Mouse (Mus musculus) bone marrow, adult 2 months (tissue): Measurements from ENCODE around the gene H2-Ke6. TPM values are rescaled to one million over a fixed set of nuclear protein-coding genes. Genes with fewer than 3 reads are reported as not detected.

Experiments used
- H3K27ac ChIP-seq: fragments of 200-500 bp; 2 replicates; pipeline ENCODE4 v1.5.1; 2012; ENCODE audit warnings: low read depth, mild to moderate bottlenecking, control low read depth, inconsistent platforms, low read length; ENCODE audit not compliant: control insufficient read depth, poor library complexity, insufficient read depth
- H3K4me1 ChIP-seq: fragments of 200-500 bp; 2 replicates; pipeline ENCODE4 v1.6.1; 2011; ENCODE audit warnings: low read length; ENCODE audit not compliant: control insufficient read depth, insufficient read depth
- H3K4me3 ChIP-seq: fragments of 200-500 bp; replicated peaks from 2 replicates; pipeline ENCODE3; 2011; ENCODE audit warnings: mild to moderate bottlenecking, low read depth, low read length, control low read depth; ENCODE audit not compliant: control insufficient read depth
- CTCF ChIP-seq: fragments of 200-500 bp; IDR thresholded peaks from 2 replicates; pipeline ENCODE4 v1.5.1; 2011; ENCODE audit warnings: low read length, control low read depth; ENCODE audit not compliant: control insufficient read depth, insufficient read depth
- POLR2A ChIP-seq: fragments of 200-500 bp; IDR thresholded peaks from 2 replicates; pipeline ENCODE4 v1.6.1; 2011; ENCODE audit warnings: low read depth, mild to moderate bottlenecking, control low read depth, low read length, borderline replicate concordance; ENCODE audit not compliant: control insufficient read depth
- WGBS: fragments of 180-500 bp; shearing (Covaris S2); methylation state at CpG from one replicate; pipeline ENCODE4 v1.1.7; 2018; 5-methylcytosine and 5-hydroxymethylcytosine counted together
- polyA plus RNA-seq: library from polyadenylated mRNA; stranded (reverse); fragments of >200 nt; gene quantifications from 2 replicates; pipeline ENCODE4 v1.2.4, GENCODE M21; 2011; ENCODE audit warnings: low replicate concordance; ENCODE audit not compliant: missing spikeins, insufficient read depth, insufficient read length

Gene H2-Ke6
- polyA plus RNA-seq, 1 experiment = 165 TPM

DNA sequence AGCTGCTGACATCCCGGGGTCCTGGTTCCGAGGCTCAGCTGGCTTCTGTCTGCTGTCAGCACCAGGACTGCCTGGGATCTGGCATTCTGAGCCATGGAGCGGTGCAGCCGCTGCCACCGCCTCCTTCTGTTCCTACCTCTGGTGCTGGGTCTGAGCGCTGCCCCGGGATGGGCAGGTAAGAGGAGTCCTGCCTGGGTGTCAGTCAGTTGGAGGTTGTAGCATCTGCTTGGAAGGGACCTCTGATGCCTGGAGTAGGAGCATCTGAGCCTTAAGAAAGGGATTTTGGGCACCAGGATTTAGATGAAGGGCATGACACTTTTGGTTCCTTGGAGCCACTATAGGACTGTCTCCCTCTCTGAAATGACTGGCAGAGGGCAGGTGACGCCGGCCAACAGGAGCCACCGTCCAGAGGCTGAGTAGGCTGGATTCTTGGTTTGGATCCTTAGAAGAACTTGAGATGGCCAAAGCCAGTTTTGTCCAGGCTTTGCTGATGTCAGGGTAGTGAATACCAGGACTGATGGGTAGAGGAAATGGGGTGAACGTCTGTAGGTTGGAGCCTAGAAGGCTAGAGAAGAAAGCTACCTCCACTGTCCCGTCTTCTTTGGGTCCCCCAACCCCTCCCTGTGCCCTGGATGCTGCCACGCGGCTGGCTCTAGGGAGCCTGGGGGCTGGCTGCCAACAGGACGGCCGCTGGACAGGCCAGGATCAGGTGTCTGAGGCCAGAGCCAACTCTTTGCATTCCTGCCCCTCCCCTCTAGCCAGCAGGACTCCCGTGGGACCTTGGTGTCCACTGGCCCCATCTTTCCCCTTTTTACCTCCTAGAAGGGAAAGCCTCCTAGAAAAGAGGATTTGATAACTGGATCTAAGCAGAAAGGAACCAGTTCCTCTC lies 11.9 kb upstream of the H2-Ke6 start:
- WGBS = 28% methylated on average over 17 of the region's 17 CpGs
- no peak overlapping the region for H3K27ac ChIP-seq
- TF ChIP-seq CTCF = no peak
- TF ChIP-seq POLR2A = no peak
- H3K4me1 ChIP-seq = no peaks in the 10 kb centered on the region
- H3K4me3 ChIP-seq = no peak overlapping the region

DNA sequence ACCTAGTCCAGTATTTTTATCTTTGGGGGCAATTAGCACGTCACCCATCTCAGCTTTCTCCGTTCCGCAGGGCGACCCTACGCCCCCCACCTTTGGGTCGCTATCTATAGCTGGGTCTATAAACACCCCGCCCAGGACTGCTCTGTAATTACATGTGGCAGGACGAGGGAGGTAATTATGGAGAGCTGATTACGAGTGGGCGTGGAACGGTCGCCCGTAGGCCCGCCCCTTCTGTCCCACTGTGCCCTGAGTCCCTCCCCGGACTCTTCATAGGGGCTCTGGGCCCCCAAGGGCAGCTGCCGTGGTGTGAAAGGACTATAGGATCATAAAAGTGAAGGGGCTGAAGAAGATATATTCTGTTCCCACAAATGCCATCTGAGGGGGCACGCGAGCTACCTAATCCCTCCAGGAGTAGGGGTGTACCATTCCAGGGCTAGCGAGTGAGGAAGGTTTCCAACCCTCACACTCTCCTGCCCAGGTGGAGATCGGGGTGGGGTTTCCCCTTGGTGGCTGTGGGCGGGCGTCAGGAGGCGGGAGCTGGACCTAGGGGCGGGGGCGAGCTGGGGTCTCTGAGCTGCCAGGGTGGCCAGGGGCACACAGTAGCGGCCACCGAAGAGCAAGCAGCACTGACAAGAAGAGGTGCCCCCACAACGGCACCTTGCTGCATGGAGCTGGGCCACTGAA lies 11.2 kb upstream of the H2-Ke6 start, which contains the start of gene Col11a2:
Gene Col11a2 (plus strand): TSS at position 560 of the 684 bp plus-strand sequence.
- 15% methylated on average over 28 of the region's 28 CpGs for WGBS
- Histone ChIP-seq H3K27ac (no peak within 1 kb of the TSS), H3K4me1 (no peaks in the 10 kb centered on the region), H3K4me3 (no peak within 1 kb of the TSS)
- TF ChIP-seq CTCF (no peak), POLR2A (no peak)

DNA sequence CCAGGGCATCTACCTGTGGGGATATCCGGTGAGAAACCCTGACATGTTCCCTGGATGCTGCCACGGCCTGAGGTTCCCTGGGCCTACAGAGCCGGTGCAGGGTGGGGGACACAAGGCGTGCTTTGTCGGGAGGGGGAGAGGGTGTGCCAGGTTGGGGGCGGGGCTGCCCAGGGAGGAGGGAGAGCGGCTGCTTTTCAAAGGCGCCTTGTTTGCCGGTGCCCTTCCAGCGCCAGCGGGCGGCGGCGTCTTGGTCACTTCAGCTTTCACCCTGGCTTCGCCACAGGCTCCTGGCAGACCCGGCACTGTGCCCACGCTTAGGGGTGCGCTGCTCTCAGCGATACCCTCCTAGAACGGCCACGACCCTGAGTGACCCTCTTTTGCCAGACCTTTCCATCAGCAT lies 10.6 kb upstream of the H2-Ke6 start:
- Histone ChIP-seq H3K27ac (no peak overlapping the region), H3K4me3 (no peak overlapping the region), H3K4me1 (no peaks in the 10 kb centered on the region)
- WGBS = 36% methylated on average over 20 of the region's 21 CpGs
- TF ChIP-seq POLR2A (no peak), CTCF (no peak)

DNA sequence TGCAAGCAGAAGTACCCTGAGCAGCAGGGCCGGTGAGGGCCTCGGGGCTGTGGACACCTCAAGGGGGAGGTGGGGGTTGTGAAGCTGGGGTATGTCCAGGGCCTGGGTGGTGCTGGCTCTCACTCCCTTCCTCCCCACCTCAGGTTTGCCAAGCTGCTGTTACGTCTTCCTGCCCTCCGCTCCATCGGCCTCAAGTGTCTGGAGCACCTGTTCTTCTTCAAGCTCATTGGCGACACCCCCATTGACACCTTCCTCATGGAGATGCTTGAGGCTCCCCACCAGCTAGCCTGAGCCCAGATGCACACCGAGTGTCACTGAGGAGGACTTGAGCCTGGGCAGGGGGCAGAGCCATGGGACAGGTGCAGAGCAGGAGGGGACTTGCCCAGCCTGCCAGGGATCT lies 9.4 kb upstream of the H2-Ke6 start:
- 90% methylated on average over 7 of the region's 7 CpGs for WGBS
- TF ChIP-seq CTCF (no peak), POLR2A (no peak)

GRCm38 (mm10) chr17:34036647-34037046 lies 8.8 kb upstream of the H2-Ke6 start:
- WGBS = 85% methylated on average over 10 of the region's 10 CpGs
- TF ChIP-seq POLR2A = peak; percentile 35; the same call in 1 of the 2 replicates
- TF ChIP-seq CTCF = 0 out of 2 replicates have a peak, but pooled peaks have one; percentile 0
- H3K27ac ChIP-seq = no peak overlapping the region; the same call in 1 of the 2 replicates
- peaks cover 2% of the 10 kb centered on the region; the same call in 1 of the 2 replicates for H3K4me1 ChIP-seq
- H3K4me3 ChIP-seq = no peak overlapping the region

More for the DNA sequence above, 9.4 kb upstream of the H2-Ke6 start:
- Histone ChIP-seq H3K4me1 (peaks cover 2% of the 10 kb centered on the region; the same call in 1 of the 2 replicates), H3K4me3 (no peak overlapping the region), H3K27ac (no peak overlapping the region)

DNA sequence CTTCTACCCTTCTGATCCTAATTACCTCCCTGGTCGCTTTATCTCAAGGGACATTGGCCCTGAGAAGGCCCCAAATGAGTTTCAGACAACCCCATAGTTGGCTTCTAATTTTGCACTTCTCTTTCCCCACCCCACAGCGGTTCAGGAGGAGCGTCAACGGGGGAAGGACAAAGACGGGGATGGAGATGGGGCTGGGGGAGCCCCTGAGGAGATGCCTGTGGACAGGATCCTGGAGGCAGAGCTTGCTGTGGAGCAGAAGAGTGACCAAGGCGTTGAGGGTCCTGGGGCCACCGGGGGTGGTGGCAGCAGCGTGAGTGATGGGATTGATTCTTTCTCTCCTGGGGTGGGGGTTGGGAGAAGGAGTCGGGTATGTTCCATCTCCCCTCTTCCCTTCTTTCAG lies 7.7 kb upstream of the H2-Ke6 start:
- TF ChIP-seq POLR2A (no peak), CTCF (no peak)
- WGBS = 94% methylated on average over 9 of the region's 9 CpGs
- Histone ChIP-seq H3K4me3 (no peak overlapping the region), H3K4me1 (peaks cover 6% of the 10 kb centered on the region), H3K27ac (no peak overlapping the region)

- no peak for TF ChIP-seq POLR2A
- peak; percentile 75 for TF ChIP-seq CTCF
- Histone ChIP-seq H3K27ac (no peak overlapping the region), H3K4me1 (peaks cover 11% of the 10 kb centered on the region), H3K4me3 (no peak overlapping the region)
- 73% methylated on average over 10 of the region's 10 CpGs for WGBS
These were observed 6.2 kb upstream of the H2-Ke6 start for GRCm38 (mm10) chr17:34034064-34034463.

- H3K27ac ChIP-seq = peak overlapping the region; percentile 98
- TF ChIP-seq POLR2A (no peak; the same call in 1 of the 2 replicates), CTCF (no peak)
- WGBS = 70% methylated on average over 9 of the region's 9 CpGs
- peaks cover 11% of the 10 kb centered on the region for H3K4me1 ChIP-seq
- peak overlapping the region; percentile 25 for H3K4me3 ChIP-seq
These were observed 5.6 kb upstream of the H2-Ke6 start for GRCm38 (mm10) chr17:34033441-34033840.
